Mouse (Mus musculus): ENCODE results near the gene Tmem79.
A peak's percentile ranks its signal among the peaks of the same experiment; 100 is the strongest.
"Not testable (repeated sequence)": the region's sequence is repeated elsewhere in the genome, so short reads cannot be mapped to it uniquely, and the experiment has no call there.

Gene Tmem79

DNA sequence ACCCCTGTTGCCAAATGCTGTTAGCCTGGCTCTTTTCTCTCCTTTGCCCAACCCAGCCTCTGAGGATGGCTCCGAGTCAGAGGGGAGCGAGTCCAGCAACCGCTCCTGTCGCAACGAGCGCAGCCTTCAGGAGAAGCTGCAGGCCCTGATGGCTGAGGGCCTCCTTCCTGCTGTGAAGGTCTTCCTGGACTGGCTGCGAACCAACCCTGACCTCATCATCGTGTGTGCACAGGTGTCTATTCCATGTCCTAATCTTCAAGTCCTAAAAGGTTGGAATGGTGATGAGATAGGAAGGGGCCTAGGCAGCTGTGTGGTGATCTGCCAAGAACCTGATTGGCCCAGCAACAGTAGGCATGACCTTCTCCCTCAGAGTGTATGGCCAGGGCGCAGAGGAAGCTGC is 17.0 kb upstream of the Tmem79 start:
- DNase-seq, result peak in 1 of 2 experiments; percentile 40

DNA sequence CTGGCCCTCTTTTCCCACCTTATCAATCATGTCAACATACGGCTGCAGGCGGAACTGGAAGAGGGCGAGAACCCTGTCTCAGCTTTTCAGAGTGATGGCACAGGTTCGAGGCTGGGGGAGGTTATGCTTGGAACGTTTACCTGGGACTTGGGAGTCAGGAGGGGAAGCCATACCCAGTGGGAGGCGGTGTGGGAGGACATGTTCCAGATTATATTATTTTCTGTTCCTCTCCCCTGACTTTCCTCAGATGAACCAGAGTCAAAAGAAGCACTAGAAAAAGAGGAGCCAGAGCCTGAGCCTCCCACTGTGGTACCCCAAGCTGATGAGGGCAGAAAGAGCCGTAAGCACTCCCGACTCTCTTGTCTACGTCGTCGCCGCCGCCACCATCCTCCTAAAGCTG is 14.8 kb upstream of the Tmem79 start:
- no peak for DNase-seq

DNA sequence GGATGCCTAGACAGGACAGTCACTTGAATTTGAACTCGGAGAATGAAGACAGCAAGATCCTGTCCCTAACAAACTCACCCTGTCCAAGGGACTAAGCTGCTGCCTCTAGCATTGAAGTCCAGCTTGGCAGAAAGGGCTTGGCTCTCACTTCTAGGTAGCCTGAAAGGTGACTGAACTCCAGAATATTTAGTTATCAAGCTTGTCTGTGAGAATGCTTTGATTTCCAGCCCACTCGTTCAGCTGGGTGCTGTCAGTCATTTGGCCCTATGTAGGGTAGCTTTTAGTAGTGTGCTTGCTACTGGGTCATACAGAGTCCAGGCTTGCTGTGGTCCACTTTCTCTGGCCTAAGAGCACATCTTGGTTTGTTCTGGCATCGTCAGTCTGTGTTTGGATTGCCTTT is 3.1 kb upstream of the Tmem79 start:
- DNase-seq, result no peak

DNA sequence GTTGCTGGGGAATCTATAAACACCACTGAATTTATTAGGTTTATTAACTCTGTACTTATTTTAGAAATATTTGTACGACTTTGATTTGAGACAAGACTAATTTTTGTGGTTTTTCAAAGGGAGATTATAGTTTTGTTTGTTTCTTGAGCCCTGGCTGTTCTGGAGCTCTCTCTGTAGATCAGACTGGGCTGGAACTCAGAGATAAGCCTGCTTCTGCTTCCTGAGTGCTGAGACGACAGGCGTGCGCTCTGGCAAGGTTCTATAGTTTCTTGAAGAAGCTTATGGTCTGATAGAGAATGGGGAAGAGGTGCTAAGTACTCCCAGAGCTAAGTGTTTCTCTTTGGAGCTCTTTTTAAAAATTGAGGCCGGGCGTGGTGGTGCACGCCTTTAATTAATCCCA is 2.4 kb upstream of the Tmem79 start:
- no peak for DNase-seq

DNA sequence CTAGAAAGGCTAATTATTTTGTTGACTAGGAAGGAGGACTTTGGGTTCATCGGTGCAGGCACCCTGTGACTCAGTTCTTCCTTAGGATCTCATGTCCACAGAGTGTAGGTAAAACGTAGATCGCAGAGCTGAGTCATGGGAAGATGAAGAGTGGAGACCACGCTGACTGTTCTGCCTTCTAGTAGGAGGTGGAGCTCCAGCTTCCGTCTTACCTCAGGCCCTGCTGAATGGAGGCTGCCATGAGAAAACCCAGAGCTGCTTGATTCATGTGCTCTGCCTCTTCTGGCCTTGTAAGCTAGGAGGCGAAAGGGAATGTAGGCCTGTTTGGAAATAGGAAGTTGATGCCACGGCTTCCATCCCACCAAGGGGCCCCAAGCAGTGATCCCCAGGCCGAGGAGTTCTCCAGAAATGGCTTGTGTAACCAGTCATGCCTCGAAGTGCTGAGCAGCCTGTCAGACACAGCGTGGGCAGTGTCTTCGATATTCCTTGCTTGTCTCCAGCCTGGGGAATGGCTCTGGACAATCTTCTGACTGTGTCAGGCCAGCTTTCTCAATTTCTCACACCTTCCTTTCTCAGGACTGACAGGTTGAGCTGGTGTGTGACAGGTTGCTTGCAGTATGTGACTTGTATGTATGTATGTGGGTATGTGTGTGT is 1.5 kb upstream of the Tmem79 start:
- DNase-seq, result peak in 1 of 2 experiments; percentile 37

DNA sequence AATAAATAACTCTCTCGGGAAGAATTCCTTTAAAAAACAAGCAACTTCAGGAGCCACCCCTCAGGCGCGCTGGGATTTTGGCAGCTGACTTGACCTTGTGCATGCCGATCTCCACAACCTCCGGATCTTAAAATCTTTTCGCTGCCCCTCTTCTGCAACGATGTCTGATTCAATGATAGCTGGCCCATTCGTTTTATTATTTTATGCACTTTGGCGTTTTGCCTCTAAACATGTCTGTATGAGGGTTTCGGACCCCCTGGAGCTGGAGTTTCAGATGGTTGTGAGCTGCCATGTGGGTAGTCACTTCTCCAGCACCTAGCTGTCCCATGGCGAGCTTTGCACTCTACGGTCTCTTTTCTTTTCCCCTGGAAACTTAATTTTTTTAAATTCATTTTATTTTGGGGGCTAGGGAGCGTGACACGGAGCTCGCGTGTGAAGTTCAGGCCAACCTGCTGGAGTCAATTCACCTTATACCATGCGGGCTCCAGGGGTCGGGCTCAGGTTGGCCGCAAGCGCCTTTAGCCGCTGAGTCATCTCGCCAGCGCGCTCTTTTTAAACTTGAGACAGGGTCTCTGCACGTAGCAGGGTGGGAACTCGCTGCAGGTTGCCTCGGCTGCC is 403 bp downstream of the Tmem79 start:
- peak; percentile 30 to 53 for DNase-seq

DNA sequence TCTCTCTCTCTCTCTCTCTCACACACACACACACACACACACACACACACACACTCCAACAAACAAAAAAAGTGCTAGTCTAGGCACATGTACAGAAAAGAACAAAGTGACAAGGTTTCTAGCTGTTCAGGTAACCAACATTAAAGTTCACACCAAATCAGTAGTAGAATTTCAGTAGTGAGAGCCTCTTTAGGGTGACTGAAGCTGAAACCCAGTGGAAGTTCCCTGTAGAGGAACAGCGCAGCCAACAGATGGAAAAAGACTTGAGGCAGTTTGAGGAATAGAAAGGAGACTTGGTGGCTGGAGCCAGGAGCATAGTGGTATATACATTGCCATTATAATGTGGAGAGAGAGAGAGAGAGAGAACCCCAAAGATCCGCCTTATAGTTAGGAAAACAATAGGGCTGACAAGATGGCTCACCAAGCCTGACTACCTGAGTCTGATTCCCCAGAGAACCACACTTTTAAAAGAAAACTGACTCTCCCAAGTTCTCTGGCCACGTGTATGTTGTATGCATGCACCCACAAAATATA is 979 bp downstream of the Tmem79 start:
- no peak for DNase-seq

DNA sequence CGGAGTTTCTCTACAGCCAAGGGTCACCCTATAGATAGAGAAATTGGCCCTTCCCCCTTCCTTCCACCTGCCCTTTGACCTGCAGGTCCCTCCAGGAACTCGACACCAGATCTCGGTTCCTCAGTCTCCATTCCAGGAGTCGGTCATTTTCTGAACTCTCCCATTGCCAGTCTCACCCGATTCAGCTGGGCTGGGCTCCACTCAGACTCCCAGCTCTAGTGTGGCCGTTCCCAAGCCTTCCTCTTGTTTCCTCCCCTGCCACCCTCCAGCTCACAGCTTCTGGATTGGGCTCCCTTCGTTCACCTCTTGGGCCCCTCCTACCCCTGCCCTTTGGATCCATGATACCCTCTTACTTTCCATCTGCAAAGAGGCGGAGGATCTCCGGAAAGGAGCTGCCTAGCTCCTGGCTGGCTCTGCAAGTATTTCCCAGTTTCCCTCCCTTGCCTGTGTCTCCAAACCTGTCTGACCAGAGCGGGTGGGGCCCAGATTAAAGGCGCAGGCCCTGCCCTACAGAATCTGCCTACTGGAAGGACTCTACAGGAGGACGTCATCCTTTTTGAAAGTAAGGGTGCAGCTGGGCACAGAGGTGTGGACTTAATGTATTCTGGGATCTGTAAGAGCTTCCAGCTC is 1.8 kb downstream of the Tmem79 start:
- peak; percentile 42 to 67 for DNase-seq

DNA sequence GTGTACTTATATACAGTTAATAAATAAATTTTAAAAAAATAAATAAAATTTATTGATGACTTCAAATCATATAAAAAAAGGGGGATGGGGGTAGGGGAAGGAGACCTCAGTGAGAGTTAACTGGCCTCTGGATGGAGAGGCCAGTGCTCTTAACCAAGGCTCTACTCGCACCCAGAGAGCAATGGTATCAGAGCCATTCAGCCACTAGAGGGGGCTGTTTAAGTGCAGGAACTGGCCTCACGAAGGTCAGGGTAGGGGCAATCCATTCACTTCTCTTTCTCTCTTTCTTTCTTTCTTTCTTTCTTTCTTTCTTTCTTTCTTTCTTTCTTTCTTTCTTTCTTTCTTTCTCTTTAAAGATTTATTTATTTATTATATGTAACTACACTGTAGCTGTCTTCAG is 4.7 kb downstream of the Tmem79 start:
- peak; percentile 60 to 74 for DNase-seq

DNA sequence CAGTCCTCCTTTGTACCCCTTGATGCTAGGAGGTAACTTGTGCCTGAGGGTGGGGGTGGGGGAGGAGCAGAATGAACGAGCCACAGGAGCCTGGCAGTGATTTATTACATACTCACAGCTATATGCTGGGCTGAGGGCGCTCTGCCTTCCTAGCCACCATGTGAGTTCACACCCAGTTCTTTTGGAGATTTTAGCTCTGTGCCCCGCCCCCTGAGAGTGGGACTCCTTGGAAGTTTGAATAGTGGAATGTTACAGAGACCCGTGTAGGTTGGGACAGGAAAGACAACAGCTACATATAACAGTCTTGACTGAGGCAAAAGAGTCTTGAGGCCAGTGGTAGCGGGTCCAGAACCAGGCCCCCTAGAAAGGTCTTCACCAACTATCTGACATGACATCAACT is 7.0 kb downstream of the Tmem79 start:
- DNase-seq, result no peak

DNA sequence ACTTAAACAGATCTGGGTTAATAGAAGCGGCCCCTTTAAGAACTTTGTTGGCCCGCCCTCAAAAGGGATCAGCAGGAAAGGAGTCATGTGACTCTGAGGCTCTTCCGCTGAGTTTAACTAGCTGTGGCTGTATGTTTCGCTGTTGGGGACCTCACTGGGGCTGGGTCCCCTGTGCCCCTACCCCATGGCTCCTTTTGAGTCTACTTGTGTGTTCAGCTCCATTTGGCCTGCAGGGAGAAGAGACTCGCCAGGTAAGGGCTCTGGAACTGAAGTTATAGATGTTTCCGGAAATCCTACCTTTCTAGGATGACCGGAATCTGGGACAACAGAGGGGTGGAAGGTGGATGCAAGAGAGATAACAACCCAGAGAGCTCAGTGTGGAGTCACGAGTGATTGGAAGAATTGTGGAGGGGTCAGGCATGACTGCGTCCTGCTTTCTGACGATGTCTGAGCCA is 11.0 kb downstream of the Tmem79 start, which contains the start of gene Glmp:
Gene Glmp, plus strand, starts transcription at position 73 of the 455 bp plus-strand sequence.
- peak; percentile 83 to 86 for DNase-seq

DNA sequence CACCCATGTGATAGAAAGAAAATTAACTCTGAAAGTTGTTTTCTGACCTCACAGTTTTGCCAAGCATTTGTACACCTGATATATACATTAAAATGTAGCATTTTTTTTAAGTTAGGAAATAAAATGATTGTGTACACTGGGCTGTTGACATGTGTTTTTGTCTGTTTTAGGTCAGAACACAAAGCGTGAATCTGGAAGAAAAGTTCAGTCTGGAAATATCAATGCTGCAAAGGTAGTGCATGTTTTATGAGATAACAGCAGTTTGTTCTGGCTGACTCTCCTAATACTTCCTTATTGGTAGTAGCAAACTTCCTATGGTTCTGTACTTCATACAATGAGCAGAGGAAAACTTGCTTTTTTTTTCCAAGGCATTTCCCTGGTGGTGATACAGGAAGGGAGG is 36.8 kb downstream of the Tmem79 start:
- no peak for DNase-seq

DNA sequence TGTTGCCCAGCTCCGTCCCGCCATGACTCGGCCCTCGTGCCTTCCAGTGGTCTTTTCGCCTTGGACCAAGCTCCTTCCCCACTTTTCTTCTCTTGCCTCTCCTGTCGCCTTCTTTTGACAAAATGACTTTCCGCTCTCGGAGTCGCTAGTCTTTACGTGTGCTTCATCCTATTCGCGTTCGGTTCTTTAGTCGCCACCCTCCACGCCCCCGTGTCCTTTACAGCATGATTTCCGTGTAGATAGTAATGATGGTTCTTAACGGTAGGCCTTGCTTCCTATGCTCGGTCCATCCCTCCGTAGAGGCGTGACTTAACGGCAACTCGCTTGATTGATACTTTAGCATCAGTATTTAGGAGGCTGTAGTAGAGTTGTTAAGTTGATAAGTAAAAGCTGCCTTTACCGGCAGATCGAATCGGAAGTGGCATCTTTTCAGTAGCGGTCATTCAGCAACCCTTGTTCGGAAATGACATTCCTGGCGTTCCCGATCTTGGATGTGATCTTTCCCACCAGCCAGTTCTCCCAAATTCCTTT is 38.6 kb downstream of the Tmem79 start:
- DNase-seq, result peak; percentile 10 to 40

DNA sequence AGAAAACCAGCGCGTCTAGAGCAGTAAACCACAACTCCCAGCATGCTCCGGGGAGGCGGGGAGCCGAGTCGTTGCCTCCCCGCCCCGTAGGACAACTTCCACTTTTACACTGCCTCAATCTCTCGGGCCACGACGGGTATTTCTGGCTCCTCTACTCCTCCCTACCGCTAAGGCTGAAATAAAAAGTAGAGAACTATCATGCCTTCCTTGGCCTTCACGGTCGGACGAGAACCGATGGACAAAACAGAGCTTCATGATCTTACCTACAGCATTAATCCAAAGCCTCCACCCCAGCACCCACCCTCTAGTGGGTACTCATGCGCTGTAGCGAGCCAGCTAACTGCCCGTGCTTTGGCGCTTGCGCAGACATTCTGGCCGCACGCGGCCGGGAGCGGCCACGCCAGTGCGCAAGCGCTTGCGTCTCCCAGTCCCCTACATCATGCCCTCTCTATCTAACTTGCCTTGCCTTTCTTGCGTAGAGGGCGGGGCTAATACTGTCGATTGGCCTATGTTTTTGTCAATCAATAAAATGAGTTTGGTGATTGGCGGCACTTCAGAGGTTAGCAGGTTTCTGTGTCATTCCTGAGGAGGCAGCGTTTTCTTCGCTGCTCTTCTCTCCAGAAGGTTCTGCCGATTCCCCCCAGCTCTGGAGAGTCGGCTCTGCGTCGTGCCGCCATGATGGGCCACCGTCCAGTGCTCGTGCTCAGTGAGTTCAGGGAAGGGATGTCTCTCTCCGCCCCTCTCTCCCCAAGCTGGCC is 39.2 kb downstream of the Tmem79 start, which contains the start of the genes Tsacc and Cct3:
Gene Tsacc, minus strand, starts transcription at position 439 of the 758 bp plus-strand sequence.
Gene Cct3, plus strand, starts transcription at position 556 of the 758 bp plus-strand sequence.
- DNase-seq, result peak; percentile 97 to 98

DNA sequence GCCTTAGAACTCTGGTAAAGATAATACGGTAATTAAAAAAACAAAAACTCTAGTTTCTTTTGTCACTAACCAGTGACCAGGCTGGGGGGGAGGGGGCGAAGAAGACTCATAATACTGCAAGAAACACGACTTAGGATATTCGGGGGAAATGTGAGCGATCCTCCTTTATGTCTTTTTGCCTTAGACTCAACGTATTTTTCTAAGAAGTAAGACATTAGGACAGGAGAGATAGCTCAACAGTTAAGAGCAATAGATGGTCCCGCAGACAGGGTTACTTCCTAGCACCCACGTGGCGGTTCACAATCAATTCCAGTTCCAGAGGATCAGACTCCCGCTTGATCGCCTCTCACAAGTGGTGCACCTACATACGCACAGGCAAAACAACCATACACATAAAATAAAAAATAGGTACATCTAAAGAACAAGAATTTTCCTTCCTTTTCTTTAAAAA is 39.8 kb downstream of the Tmem79 start:
- peak in 1 of 2 experiments; percentile 3 for DNase-seq

DNA sequence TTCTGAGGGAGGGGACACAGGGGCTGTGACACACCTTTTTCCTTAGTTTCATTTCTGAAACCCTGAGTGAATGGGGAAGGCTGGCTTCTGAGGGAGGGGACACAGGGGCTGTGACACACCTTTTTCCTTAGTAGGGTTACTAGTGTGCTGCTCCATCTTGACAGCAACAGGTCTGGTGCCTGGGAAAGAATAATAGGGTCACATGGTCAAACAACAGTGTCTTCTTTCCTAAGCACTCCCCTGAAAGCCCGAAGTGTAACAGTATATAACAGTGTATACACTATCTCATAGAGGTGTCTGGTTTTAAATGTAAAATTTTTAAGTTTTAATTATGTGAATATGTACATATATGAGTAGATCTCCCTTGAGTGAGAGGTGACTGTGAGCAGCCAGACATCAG is 40.7 kb downstream of the Tmem79 start:
- not testable (repeated sequence) for DNase-seq

DNA sequence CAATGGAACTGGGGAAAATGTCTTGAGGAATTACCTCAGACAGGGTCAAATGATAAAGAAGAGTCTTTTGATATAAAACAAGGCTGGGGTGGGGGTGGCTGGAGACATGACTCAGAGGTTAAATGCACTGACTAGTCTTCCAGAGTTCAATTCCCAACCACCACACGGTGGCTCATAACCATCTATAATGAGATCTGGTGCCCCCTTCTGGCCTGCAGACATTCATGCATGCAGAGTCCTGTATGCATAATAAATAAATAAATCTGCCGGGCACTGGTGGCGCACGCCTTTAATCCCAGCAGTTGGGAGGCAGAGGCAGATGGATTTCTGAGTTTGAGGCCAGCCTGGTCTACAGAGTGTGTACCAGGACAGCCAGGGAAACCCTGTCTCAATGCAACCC is 44.0 kb downstream of the Tmem79 start:
- DNase-seq, result peak; percentile 28 to 46

DNA sequence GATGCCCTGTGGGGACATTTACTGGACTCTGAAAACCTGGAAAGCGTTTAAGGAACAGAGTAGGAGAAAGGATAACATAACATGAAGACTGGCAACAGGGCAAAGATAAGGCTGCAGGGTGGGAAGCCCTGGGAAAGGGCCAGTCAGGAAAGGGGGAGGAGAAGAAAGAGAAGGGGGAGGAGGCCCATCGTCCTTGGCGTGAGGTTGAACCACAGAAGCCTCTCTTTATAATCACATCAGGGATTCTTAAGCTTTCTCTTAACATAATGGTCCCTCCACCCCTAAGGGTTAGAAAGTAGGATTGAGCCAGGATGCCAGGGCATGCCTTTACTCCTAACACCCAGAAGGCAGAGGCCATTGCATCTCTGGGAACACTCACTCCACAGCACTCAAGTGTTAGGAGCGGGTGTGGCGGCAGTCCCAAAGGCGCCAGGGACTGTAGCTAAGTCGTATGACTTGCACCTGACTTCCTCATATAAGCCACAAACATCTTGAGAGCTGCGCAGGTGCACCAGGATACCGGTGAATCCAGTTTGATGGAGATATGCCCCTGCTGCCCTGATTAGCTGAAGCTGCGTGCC is 47.7 kb downstream of the Tmem79 start:
- DNase-seq, result not testable (repeated sequence)

DNA sequence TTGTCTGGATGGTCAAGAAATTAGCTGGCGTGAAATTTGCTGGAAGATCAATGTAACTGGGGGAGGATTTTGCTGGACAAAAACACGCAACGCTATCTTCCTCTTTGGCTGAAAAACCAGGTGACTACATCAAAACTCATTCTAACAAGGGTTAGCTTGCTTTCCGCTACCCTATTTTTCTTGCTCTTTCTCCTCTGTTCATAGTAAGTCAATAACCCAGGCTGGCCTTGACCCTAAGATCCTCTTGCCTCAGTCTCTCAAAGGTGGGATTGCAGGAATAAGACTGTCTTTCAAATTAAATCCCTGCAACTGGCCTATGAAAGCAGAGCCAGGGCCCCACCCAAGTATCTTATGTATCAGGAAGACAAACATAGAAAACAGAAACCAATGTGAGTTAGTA is 48.8 kb downstream of the Tmem79 start, which contains the start of gene Gm38392:
Gene Gm38392, minus strand, starts transcription at position 101 of the 400 bp plus-strand sequence.
- no peak for DNase-seq

DNA sequence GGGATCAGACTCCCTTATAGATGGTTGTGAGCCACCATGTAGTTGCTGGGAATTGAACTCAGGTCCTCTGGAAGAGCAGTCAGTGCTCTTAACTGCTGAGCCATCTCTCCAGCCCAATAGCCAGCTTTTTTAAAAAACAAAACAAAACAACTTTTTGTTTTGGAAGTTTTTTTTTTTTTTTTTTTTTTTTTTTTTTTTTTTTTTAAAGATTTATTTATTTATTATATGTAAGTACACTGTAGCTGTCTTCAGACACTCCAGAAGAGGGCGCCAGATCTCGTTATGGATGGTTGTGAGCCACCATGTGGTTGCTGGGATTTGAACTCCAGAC is 50.4 kb downstream of the Tmem79 start:
- not testable (repeated sequence) for DNase-seq

DNA sequence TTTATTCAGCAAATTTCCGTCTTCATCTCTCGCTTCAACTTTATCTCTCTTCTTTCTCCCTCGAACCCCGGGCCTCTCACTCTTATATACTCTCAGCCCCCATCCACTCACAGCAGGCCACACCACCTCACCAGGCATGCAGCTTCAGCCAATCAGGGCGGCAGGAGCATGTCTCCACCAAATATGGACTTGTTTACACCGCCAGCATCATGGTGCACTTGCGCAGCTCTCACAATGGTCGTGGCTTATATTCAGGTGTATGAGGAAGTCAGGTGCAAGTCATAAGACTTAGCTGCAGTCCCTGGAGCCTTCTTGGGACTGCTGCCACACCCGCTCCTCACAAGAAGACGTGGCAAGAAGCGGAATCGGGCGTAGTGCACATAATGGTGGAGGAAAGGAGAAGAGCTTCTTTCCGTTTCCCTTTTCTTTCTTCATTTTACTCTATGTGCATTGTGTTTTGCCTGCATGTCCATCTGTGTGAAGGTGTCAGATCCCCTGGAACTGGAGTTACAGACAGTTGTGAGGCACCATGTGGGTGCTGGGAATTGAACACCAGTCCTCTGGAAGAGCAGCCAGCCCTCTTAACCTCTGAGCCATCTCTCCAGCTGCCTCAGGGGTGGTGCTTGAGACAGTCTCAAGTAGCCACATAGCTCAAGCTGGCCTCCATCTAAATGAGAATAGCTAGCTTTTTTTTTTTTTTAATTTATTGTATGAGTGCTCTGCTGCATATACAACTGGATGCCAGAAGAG is 51.0 kb downstream of the Tmem79 start:
- not testable (repeated sequence) for DNase-seq
